Mouse (Mus musculus) large intestine, adult 2 months (tissue): ENCODE results near the gene Reln. TPM values are rescaled to one million over a fixed set of nuclear protein-coding genes. Genes with fewer than 3 reads are reported as not detected.

Source experiments
- DNase-seq: peaks from one replicate; pipeline ENCODE4 v3.0.0-alpha.2; 2012; ENCODE audit warnings: low read depth, low spot score
- WGBS: fragments of 180-500 bp; shearing (Covaris S2); methylation state at CpG from one replicate; pipeline ENCODE4 v1.1.7; 2018; 5-methylcytosine and 5-hydroxymethylcytosine counted together
- polyA plus RNA-seq: library from polyadenylated mRNA; depleted of rRNA; stranded (reverse); fragments of >200 nt; gene quantifications from 2 replicates; pipeline ENCODE4 v1.2.3, GENCODE M21; 2012; rRNA removed

Gene Reln
- polyA plus RNA-seq = 5.9 and 10.8 TPM in 2 replicates

- WGBS = 3% methylated on average over 48 of the region's 68 CpGs
- DNase-seq = no peak
Observed at GRCm38 (mm10) chr5:22344556-22344975, at the start of gene Reln. TSS of gene Reln (minus strand) at chr5:22344702.

- no peak for DNase-seq
- 82% methylated on average over 2 of the region's 2 CpGs for WGBS
Observed at GRCm38 (mm10) chr5:22388502-22388901, 44.0 kb upstream of the Reln start.

GRCm38 (mm10) chr5:22360510-22360909, 16.0 kb upstream of the Reln start:
- 77% methylated on average over 9 of the region's 9 CpGs for WGBS

GRCm38 (mm10) chr5:22348412-22348811, 3.9 kb upstream of the Reln start:
- DNase-seq = no peak
- 61% methylated on average over 3 of the region's 3 CpGs for WGBS

More at GRCm38 (mm10) chr5:22360510-22360909, 16.0 kb upstream of the Reln start:
- no peak for DNase-seq

DNA sequence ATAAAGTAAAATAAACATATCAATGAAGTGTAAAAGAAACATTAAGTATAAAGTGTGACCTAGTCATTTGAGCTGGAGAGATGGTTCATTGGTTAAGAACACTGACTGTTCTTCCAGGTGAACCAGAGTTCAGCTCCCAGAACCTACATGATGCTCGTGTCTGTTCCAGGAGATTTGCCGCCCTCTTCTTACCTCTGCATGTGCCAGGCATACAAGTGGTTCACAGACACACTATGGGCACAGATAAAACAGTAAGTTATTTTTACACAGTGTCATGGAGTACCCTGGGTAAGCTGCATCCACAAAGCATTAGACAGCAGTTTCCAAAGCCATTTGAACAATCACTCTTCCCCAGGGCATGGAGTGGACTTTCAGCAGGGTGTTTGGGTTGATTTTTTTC, 3.2 kb upstream of the Reln start:
- WGBS = 81% methylated on average over 2 of the region's 2 CpGs
- no peak for DNase-seq

- 29% methylated on average over 14 of the region's 14 CpGs for WGBS
- DNase-seq = no peak
Observed at GRCm38 (mm10) chr5:22345894-22346635, 1.6 kb upstream of the Reln start.

DNA sequence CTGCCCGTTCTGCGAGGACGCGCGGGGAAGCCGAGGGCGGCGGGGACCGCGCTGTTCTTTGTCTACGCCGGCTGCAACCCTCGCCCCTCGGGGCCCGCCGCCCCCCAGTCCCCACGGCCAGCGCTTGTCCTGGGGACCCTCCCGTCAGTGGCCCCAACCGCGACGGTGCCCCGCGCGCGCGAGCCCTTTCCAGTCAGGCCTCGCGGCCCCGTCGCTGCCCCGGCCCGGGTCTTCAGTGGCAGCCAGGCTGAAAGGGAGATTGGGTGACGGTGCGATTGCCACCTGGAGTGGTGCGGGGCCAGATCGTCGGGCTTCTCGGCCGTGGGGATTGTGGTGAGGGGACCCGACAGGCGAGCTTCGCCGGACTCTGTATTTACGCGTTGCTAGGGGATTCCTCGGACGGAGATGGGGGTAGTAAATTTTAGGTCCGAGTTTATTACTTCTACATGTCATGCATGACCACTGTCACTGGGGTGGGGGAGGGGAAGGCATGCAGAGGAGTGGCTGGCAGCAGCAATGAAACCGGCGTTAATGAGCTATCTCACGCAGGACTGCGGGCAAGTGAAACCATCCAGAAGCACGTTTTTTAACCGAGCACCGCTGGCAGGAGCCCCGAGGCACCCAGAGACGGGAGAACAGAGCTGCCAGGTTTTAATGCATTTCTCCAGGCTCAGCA, 612 bp upstream of the Reln start:
- 2% methylated on average over 58 of the region's 58 CpGs for WGBS
- no peak for DNase-seq

DNA sequence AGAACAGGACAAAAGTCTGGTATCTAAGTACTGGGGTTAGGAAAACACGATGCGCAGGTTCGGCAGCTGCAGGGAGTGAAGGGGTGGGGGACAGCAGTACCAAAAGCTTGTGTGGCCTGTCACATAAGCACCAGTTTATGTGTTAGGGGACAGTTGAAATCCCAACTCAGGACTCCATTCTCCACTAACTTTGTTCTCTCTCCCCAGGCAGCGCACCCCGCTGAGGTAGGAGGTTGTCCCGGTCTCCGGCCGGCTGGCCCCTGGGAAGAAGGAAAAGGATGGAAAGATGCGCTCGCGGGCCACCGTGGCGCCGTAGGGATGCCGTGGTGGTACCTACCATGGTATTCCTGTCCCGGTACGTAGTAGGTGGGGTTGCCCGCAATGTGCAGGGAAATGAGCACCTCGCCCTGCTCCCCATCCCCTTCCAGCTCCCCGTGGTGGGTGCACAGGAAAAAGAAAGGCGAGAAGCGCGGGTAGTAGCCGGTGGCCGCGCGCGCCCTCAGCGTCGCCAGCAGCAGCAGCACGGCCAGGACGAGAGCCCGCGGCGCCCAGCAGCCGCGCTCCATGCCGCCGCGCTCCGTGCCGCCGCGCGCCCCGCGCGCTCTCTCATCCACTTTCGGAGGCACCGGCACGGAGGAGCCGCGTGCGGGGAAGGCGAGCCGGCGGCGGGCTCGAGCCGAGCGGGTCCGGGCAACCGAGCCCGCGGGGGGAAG, 503 bp downstream of the Reln start:
- no peak for DNase-seq
- WGBS = 3% methylated on average over 65 of the region's 65 CpGs

DNA sequence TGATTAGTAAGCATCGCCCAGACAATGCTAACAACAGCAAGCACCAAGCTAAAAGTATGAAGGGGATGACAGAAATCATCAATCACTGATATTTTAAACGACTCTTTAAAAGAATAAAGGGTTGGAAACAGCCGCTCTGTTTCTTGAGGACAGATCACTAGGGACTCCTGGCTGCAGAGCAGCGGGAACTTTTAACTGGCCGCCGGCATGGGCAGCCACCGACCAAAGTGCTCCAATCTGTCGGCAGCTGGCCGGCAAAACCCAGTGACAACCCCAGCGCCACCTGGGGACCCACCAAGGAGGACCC, 1.0 kb downstream of the Reln start:
- WGBS = 5% methylated on average over 10 of the region's 10 CpGs
- DNase-seq = no peak

DNA sequence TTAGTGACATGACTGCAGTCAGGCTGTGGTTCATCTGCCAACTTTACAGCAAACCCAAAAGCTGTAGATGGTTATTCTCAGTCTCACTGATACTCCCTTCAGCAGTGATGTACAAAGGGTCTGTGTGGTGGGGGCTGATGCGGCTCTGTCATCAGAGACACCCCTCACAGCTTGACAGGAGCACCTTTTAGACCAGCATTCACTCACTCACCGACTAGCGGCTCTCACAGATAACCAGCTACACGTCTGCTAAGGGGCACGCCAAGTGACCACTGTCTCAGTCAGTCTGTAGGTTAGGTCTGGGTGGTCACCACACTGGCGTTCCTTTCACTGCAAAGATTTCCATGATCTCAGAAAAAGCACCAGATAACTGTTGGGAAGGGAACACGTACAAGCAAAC, 2.0 kb downstream of the Reln start:
- WGBS = 68% methylated on average over 7 of the region's 7 CpGs
- DNase-seq = no peak

GRCm38 (mm10) chr5:22340991-22341390, 3.5 kb downstream of the Reln start:
- no peak for DNase-seq
- 77% methylated on average over 8 of the region's 8 CpGs for WGBS

- 40% methylated on average over 3 of the region's 3 CpGs for WGBS
Observed at GRCm38 (mm10) chr5:22335408-22335807, 9.1 kb downstream of the Reln start.

GRCm38 (mm10) chr5:22330802-22331201, 13.7 kb downstream of the Reln start:
- DNase-seq = no peak
- WGBS = 55% methylated on average over 5 of the region's 5 CpGs

More at GRCm38 (mm10) chr5:22335408-22335807, 9.1 kb downstream of the Reln start:
- no peak for DNase-seq

- WGBS = 68% methylated on average over 8 of the region's 8 CpGs
- DNase-seq = no peak
Observed at GRCm38 (mm10) chr5:22328431-22329359, 15.8 kb downstream of the Reln start.

GRCm38 (mm10) chr5:22327170-22327569, 17.3 kb downstream of the Reln start:
- 84% methylated on average over 3 of the region's 3 CpGs for WGBS
- no peak for DNase-seq

DNA sequence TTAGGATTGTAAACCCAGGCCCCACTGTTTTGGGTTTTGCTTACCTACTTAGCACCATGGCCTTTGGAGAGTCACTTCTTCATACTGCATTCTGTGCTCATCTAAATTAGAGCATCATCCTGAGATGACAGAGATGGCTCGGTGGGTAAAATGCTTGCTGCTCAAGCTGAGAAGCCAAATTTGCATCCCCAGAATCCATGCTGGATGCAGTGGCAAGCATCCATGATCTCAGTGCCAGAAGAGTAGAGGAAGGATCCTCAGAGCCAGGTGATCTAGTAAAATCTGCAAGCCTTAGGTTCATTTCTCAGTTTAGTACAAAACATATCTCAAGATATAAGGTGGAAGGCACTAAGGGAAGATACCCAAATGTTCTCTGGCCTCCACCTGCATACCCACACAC, 20.7 kb downstream of the Reln start:
- DNase-seq = no peak
- 59% methylated on average over 1 of the region's 1 CpGs for WGBS

DNA sequence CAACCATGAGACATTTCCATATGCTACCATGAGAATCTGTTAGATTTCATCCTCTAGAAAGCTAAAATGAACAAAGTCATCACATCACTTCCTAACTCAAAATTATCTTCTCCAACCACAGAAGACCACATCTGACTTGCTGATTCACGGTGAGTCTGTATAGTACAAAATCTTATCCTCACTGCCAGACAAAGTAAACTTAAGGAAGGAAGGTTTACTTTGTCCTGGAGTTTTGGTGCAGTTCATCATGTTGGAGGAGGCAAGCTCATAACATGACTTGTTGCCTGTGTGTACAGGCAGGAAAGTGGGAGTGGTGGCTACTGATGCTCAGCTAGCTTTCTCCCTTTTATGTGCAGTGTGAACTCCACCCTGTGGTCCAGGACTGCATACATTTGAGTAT, 26.7 kb downstream of the Reln start:
- DNase-seq = no peak
- 77% methylated on average over 1 of the region's 1 CpGs for WGBS

GRCm38 (mm10) chr5:22316471-22316870, 28.0 kb downstream of the Reln start:
- WGBS = 94% methylated on average over 7 of the region's 7 CpGs
- no peak for DNase-seq

GRCm38 (mm10) chr5:22315990-22316389, 28.5 kb downstream of the Reln start:
- 67% methylated on average over 2 of the region's 2 CpGs for WGBS
- no peak for DNase-seq

- 81% methylated on average over 10 of the region's 10 CpGs for WGBS
Observed at GRCm38 (mm10) chr5:22312995-22313394, 31.5 kb downstream of the Reln start.

More at GRCm38 (mm10) chr5:22312995-22313394, 31.5 kb downstream of the Reln start:
- no peak for DNase-seq
